Mouse (Mus musculus): ENCODE measurements around the gene Cfap54.

- TF ChIP-seq EP300 (optimal IDR thresholded peaks at IDR 0.05): peak; percentile 29
- no peak for TF ChIP-seq CTCF (IDR thresholded peaks at IDR 0.05; ENCODE audit: low read depth)
Observed at GRCm38 (mm10) chr10:93069041-93069679, 12.3 kb downstream of the Cfap54 start.

All from stomach, postnatal 0 days (tissue).